Mouse (Mus musculus) forebrain, embryonic 14.5 days (tissue): Measurements from ENCODE around the gene Nepro. TPM values are rescaled to one million over a fixed set of nuclear protein-coding genes. Genes with fewer than 3 reads are reported as not detected.

Experiments
- ATAC-seq: fragments of 200-750 bp; cut with Nextera tagmentation; 2 replicates; pipeline ENCODE4 v1.8.0; 2017; ENCODE audit warnings: mild to moderate bottlenecking, moderate library complexity
- DNase-seq: peaks from one replicate; pipeline ENCODE4 v3.0.0-alpha.2; 2015; ENCODE audit warnings: low spot score
- H3K27ac ChIP-seq: fragments of 300-500 bp; sonication (generic); 2 replicates; pipeline ENCODE4 v1.5.1; 2014; ENCODE audit warnings: low read depth, mild to moderate bottlenecking, control low read depth, low read length, moderate library complexity
- H3K27me3 ChIP-seq: fragments of 300-500 bp; sonication (generic); replicated peaks from 2 replicates; pipeline ENCODE4 v1.6.1; 2014; ENCODE audit warnings: low read length, control low read depth, mixed read lengths; ENCODE audit not compliant: control insufficient read depth, insufficient read depth
- H3K36me3 ChIP-seq: fragments of 300-500 bp; sonication (generic); 2 replicates; pipeline ENCODE4 v1.6.1; 2014; ENCODE audit warnings: low read length, control low read depth; ENCODE audit not compliant: control insufficient read depth, insufficient read depth
- H3K4me1 ChIP-seq: fragments of 300-500 bp; sonication (generic); 2 replicates; pipeline ENCODE4 v1.6.1; 2014; ENCODE audit warnings: antibody characterized with exemption, low read length, control low read depth; ENCODE audit not compliant: control insufficient read depth, insufficient read depth
- H3K4me2 ChIP-seq: fragments of 300-500 bp; sonication (generic); 2 replicates; pipeline ENCODE4 v1.6.1; 2014; ENCODE audit warnings: mild to moderate bottlenecking, control low read depth, low read length
- H3K4me3 ChIP-seq: fragments of 300-500 bp; sonication (generic); 2 replicates; pipeline ENCODE4 v1.5.1; 2014; ENCODE audit warnings: low read depth, low read length, control low read depth
- H3K9ac ChIP-seq: fragments of 300-500 bp; sonication (generic); 2 replicates; pipeline ENCODE4 v1.6.1; 2014; ENCODE audit warnings: mild to moderate bottlenecking, low read length, control low read depth, moderate library complexity
- H3K9me3 ChIP-seq: fragments of 300-500 bp; sonication (generic); replicated peaks from 2 replicates; pipeline ENCODE4 v1.6.1; 2016; ENCODE audit warnings: low read length, control low read depth, mixed read lengths; ENCODE audit not compliant: control insufficient read depth
- WGBS: fragments of 180-500 bp; shearing (Covaris S2); extraction: QIAGEN DNeasy Blood & Tissue Kit; methylation state at CpG from one replicate; pipeline ENCODE4 v1.1.7; 2014; 5-methylcytosine and 5-hydroxymethylcytosine counted together
- polyA plus RNA-seq: library from polyadenylated mRNA; unstranded; fragments of >200 nt; fragmentation: Nextera tagmentation; extraction: Ambion mirVana; gene quantifications from 2 replicates; pipeline ENCODE4 v1.2.1, GENCODE M21; 2014

Gene Nepro
- polyA plus RNA-seq, 1 experiment from 2014 or later: 3.8 TPM

GRCm38 (mm10) chr16:44687719-44688420, 36.2 kb upstream of the Nepro start:
- Histone ChIP-seq H3K9ac (peak overlapping the region; percentile 26; the same call in 1 of the 2 replicates), H3K27ac (peak overlapping the region; percentile 81), H3K4me1 (peaks cover 23% of the 10 kb centered on the region), H3K4me2 (peak overlapping the region; percentile 40), H3K4me3 (peak overlapping the region; percentile 10; the same call in 1 of the 2 replicates), H3K27me3 (no peaks in the 10 kb centered on the region), H3K36me3 (no peaks in the 10 kb centered on the region), H3K9me3 (no peaks in the 10 kb centered on the region)
- DNase-seq: peak; percentile 59
- under 1% methylated on average over 18 of the region's 18 CpGs for WGBS
- no peak; the same call in 1 of the 2 replicates for ATAC-seq

- under 1% methylated on average over 4 of the region's 4 CpGs for whole genome bisulfite sequencing
- no peak for DNase-seq
- no peaks in the 10 kb centered on the region for H3K27me3 ChIP-seq
- H3K27ac ChIP-seq: peak overlapping the region; percentile 81
- ATAC-seq: no peak
- peaks cover 23% of the 10 kb centered on the region for H3K4me1 ChIP-seq
- no peaks in the 10 kb centered on the region for H3K9me3 ChIP-seq
- no peaks in the 10 kb centered on the region for H3K36me3 ChIP-seq
- no peak overlapping the region for H3K4me3 ChIP-seq
- peak overlapping the region; percentile 30; the same call in 1 of the 2 replicates for H3K9ac ChIP-seq
- H3K4me2 ChIP-seq: peak overlapping the region; percentile 40
Measured at GRCm38 (mm10) chr16:44688507-44688906, 35.6 kb upstream of the Nepro start.

GRCm38 (mm10) chr16:44690501-44690900, 33.6 kb upstream of the Nepro start:
- Histone ChIP-seq H3K4me1 (peaks cover 19% of the 10 kb centered on the region), H3K4me2 (no peak overlapping the region), H3K9me3 (no peaks in the 10 kb centered on the region), H3K9ac (no peak overlapping the region), H3K27me3 (no peaks in the 10 kb centered on the region), H3K36me3 (no peaks in the 10 kb centered on the region), H3K27ac (no peak overlapping the region), H3K4me3 (no peak overlapping the region)
- WGBS: 70% methylated on average over 2 of the region's 2 CpGs
- no peak for ATAC-seq
- DNase-seq: no peak

- WGBS: 65% methylated on average over 2 of the region's 2 CpGs
Measured at GRCm38 (mm10) chr16:44691066-44691465, 33.0 kb upstream of the Nepro start.

GRCm38 (mm10) chr16:44691561-44692141, 32.5 kb upstream of the Nepro start:
- H3K9me3 ChIP-seq: no peaks in the 10 kb centered on the region
- ATAC-seq: peak; percentile 51
- peaks cover 22% of the 10 kb centered on the region for H3K4me1 ChIP-seq
- peak overlapping the region; percentile 28 for H3K4me2 ChIP-seq
- H3K27me3 ChIP-seq: no peaks in the 10 kb centered on the region
- H3K4me3 ChIP-seq: no peak overlapping the region
- DNase-seq: peak; percentile 89
- no peaks in the 10 kb centered on the region for H3K36me3 ChIP-seq
- WGBS: 41% methylated on average over 17 of the region's 17 CpGs
- no peak overlapping the region for H3K9ac ChIP-seq
- peak overlapping the region; percentile 59; the same call in 1 of the 2 replicates for H3K27ac ChIP-seq

More at GRCm38 (mm10) chr16:44691066-44691465, 33.0 kb upstream of the Nepro start:
- DNase-seq (no peak), ATAC-seq (no peak)
- H3K4me3 ChIP-seq: no peak overlapping the region
- H3K4me2 ChIP-seq: no peak overlapping the region
- no peaks in the 10 kb centered on the region for H3K9me3 ChIP-seq
- H3K27me3 ChIP-seq: no peaks in the 10 kb centered on the region
- H3K9ac ChIP-seq: no peak overlapping the region
- H3K36me3 ChIP-seq: no peaks in the 10 kb centered on the region
- H3K27ac ChIP-seq: peak overlapping the region; percentile 59; the same call in 1 of the 2 replicates
- H3K4me1 ChIP-seq: peaks cover 23% of the 10 kb centered on the region

GRCm38 (mm10) chr16:44692541-44692940, 31.6 kb upstream of the Nepro start:
- DNase-seq: no peak
- Histone ChIP-seq H3K27ac (no peak overlapping the region), H3K9me3 (no peaks in the 10 kb centered on the region), H3K27me3 (no peaks in the 10 kb centered on the region), H3K4me1 (peaks cover 14% of the 10 kb centered on the region), H3K4me2 (no peak overlapping the region), H3K4me3 (no peak overlapping the region), H3K9ac (no peak overlapping the region), H3K36me3 (no peaks in the 10 kb centered on the region)
- WGBS: 93% methylated on average over 1 of the region's 1 CpGs
- no peak for ATAC-seq

- WGBS: 73% methylated on average over 6 of the region's 6 CpGs
- no peaks in the 10 kb centered on the region for H3K9me3 ChIP-seq
- H3K36me3 ChIP-seq: no peaks in the 10 kb centered on the region
- H3K27ac ChIP-seq: no peak overlapping the region
- H3K4me3 ChIP-seq: no peak overlapping the region
- H3K27me3 ChIP-seq: no peaks in the 10 kb centered on the region
- ATAC-seq (no peak), DNase-seq (no peak)
- H3K4me2 ChIP-seq: no peak overlapping the region
- H3K9ac ChIP-seq: no peak overlapping the region
- peaks cover 7% of the 10 kb centered on the region for H3K4me1 ChIP-seq
Measured at GRCm38 (mm10) chr16:44693695-44694094, 30.4 kb upstream of the Nepro start.

- Histone ChIP-seq H3K27ac (no peak overlapping the region), H3K4me3 (no peak overlapping the region), H3K9ac (no peak overlapping the region), H3K4me1 (peaks cover 4% of the 10 kb centered on the region; the same call in 1 of the 2 replicates), H3K27me3 (no peaks in the 10 kb centered on the region), H3K36me3 (no peaks in the 10 kb centered on the region), H3K9me3 (no peaks in the 10 kb centered on the region), H3K4me2 (no peak overlapping the region)
- ATAC-seq (no peak), DNase-seq (no peak)
- WGBS: 81% methylated on average over 8 of the region's 8 CpGs
Measured at GRCm38 (mm10) chr16:44695214-44695858, 28.8 kb upstream of the Nepro start.
